ENCODE assay signal across 17 mouse cellular contexts in genomic region chr9:32941768-32942030, GRCm38 (mm10).
DNase-seq lines count a peak whose midpoint lies in the region; ATAC-seq lines count a peak whose summit lies in the region.
"Had no signal": no experiment of that assay in that cellular context is flagged by ENCODE, and none has a peak within 500 bp of the region (broad histone marks: within the 10 kb centered on the region; RNA-seq: fewer than 3 reads in every experiment).

No protein-coding gene starts in this region.

- H3K27me3 ChIP-seq in hindbrain, embryonic 12.5 days, result peaks cover 24% of the 10 kb centered on the region
- H3K27me3 ChIP-seq in hindbrain, embryonic 14.5 days (ENCODE audit: control insufficient read depth, insufficient read depth, low read length), result peaks cover 4% of the 10 kb centered on the region; the same call in 1 of the 2 replicates
- no peaks in the 10 kb centered on the region for H3K27me3 ChIP-seq in splenic B cell, adult 2 months (ENCODE audit: control insufficient read depth, insufficient read depth, low read length, poor library complexity, severe bottlenecking)

- no peak for DNase-seq in hindbrain, embryonic 14.5 days (ENCODE audit: low spot score)
- DNase-seq in 3T3-L1 (ENCODE audit: low read depth, low spot score), result peak; percentile 23
- peak; percentile 45 to 55 for DNase-seq in B cell, adult 2 months
- peak; percentile 43 for DNase-seq in splenic B cell, adult 2 months (ENCODE audit: low read depth, low spot score)
- no peak for DNase-seq in embryo, embryonic 10 days (ENCODE audit: low spot score)
- DNase-seq in right cerebral cortex, postnatal 14 days, result no peak
- no peak for DNase-seq in cerebellum, adult 9-11 months
- DNase-seq: adrenal gland, adult 2 months; cerebellum, adult 18-20 months; heart, adult 18-20 months; kidney, postnatal 36 days; layer of hippocampus, postnatal 36 days; liver, postnatal 0 days; right cerebral cortex, adult 18-20 months had no signal

- no peak overlapping the region for H3K4me3 ChIP-seq in hindbrain, embryonic 12.5 days
- no peak overlapping the region for H3K4me3 ChIP-seq in hindbrain, embryonic 14.5 days (replicated peaks; ENCODE audit: low read length)
- H3K4me3 ChIP-seq: erythroblast, embryonic 14.5 days; neural tube, embryonic 15.5 days had no signal

- peaks cover 14% of the 10 kb centered on the region for H3K4me1 ChIP-seq in hindbrain, embryonic 12.5 days
- H3K4me1 ChIP-seq in hindbrain, embryonic 14.5 days (replicated peaks; ENCODE audit: control insufficient read depth, insufficient read depth, low read length), result 0 out of 2 replicates have a peak, but pooled peaks cover 4% of the 10 kb centered on the region

- H3K36me3 ChIP-seq in hindbrain, embryonic 12.5 days, result no peaks in the 10 kb centered on the region
- no peaks in the 10 kb centered on the region for H3K36me3 ChIP-seq in hindbrain, embryonic 14.5 days (replicated peaks; ENCODE audit: control insufficient read depth, insufficient read depth)
- H3K36me3 ChIP-seq in splenic B cell, adult 2 months (ENCODE audit: control insufficient read depth, insufficient read depth, low read length, poor library complexity, severe bottlenecking), result no peaks in the 10 kb centered on the region
- H3K36me3 ChIP-seq: neural tube, embryonic 15.5 days had no signal

- H3K9ac ChIP-seq in hindbrain, embryonic 12.5 days, result no peak overlapping the region
- H3K9ac ChIP-seq in hindbrain, embryonic 14.5 days, result no peak overlapping the region
- H3K9ac ChIP-seq: liver, postnatal 0 days had no signal

- no peak for ATAC-seq in hindbrain, embryonic 12.5 days (ENCODE audit: low FRiP score)
- no peak for ATAC-seq in hindbrain, embryonic 14.5 days (ENCODE audit: low FRiP score)

- H3K4me2 ChIP-seq in hindbrain, embryonic 12.5 days (replicated peaks), result peak overlapping the region; percentile 55; the same call in 1 of the 2 replicates
- H3K4me2 ChIP-seq in hindbrain, embryonic 14.5 days (replicated peaks), result no peak overlapping the region

- no peaks in the 10 kb centered on the region for H3K9me3 ChIP-seq in hindbrain, embryonic 12.5 days (replicated peaks)
- no peaks in the 10 kb centered on the region for H3K9me3 ChIP-seq in hindbrain, embryonic 14.5 days (ENCODE audit: control insufficient read depth, low read length)
- H3K9me3 ChIP-seq: neural tube, embryonic 15.5 days had no signal

- H3K27ac ChIP-seq in hindbrain, embryonic 12.5 days, result no peak overlapping the region
- no peak overlapping the region for H3K27ac ChIP-seq in hindbrain, embryonic 14.5 days
- H3K27ac ChIP-seq: neural tube, embryonic 15.5 days had no signal

Comparison
In these comparisons a context has a peak if more than half of its experiments do, and no peak if none do; other contexts are left out.
1. DNase-seq: peak in 3T3-L1 (single experiment), B cell, adult 2 months (2 of 2) and splenic B cell, adult 2 months (single experiment); none in hindbrain, embryonic 14.5 days (single experiment), embryo, embryonic 10 days (single experiment), right cerebral cortex, postnatal 14 days (single experiment) and cerebellum, adult 9-11 months (single experiment).